Mouse (Mus musculus) CH12.LX (cell line): ENCODE measurements around the gene Sema6d. TPM values are rescaled to one million over a fixed set of nuclear protein-coding genes. Genes with fewer than 3 reads are reported as not detected.

Source experiments
- DNase-seq: peaks from one replicate; pipeline ENCODE4 v3.0.0-alpha.2; 2013; ENCODE audit errors: extremely low read depth
- H3K27ac ChIP-seq: 2 replicates; pipeline ENCODE4 v1.5.1; 2012; ENCODE audit warnings: low read depth, mild to moderate bottlenecking, control low read depth, moderate library complexity; ENCODE audit not compliant: insufficient read depth
- H3K27me3 ChIP-seq: replicated peaks from 2 replicates; pipeline ENCODE3; 2012; ENCODE audit warnings: inconsistent platforms
- H3K36me3 ChIP-seq, 2 experiments: replicated peaks in 1 of 2; 2 replicates each; pipeline versions ENCODE3 to v1.6.1; 2012; ENCODE audit warnings: inconsistent platforms in 1 of 2, low read length in 1 of 2, mild to moderate bottlenecking in 1 of 2, mixed read lengths in 1 of 2, moderate library complexity in 1 of 2; ENCODE audit not compliant: control insufficient read depth in 1 of 2, insufficient read depth in 1 of 2
- H3K4me1 ChIP-seq, 2 experiments: 2 replicates each; pipeline ENCODE4 v1.6.1; 2012; ENCODE audit warnings: inconsistent platforms in 1 of 2, moderate library complexity in 1 of 2; ENCODE audit not compliant: insufficient read depth in 2 of 2, control insufficient read depth in 1 of 2
- H3K4me2 ChIP-seq: 2 replicates; pipeline ENCODE4 v1.6.1; 2012; ENCODE audit warnings: low read depth, mild to moderate bottlenecking, control low read depth; ENCODE audit not compliant: poor library complexity, insufficient read depth, severe bottlenecking
- H3K4me3 ChIP-seq, 3 experiments: fragments of 150-350 bp in 1 of 3; sonication (generic) in 1 of 3; replicated peaks in 1 of 3; 2 replicates each; pipeline versions ENCODE3 to v1.5.1; 2011 to 2012; ENCODE audit warnings: low read depth in 2 of 3, low read length in 2 of 3, mild to moderate bottlenecking in 2 of 3, moderate library complexity in 2 of 3, control low read depth in 1 of 3, improper control_type of control experiment in 1 of 3, inconsistent platforms in 1 of 3, mixed read lengths in 1 of 3; ENCODE audit not compliant: poor library complexity in 1 of 3
- H3K79me2 ChIP-seq: replicated peaks from 2 replicates; pipeline ENCODE4 v1.6.1; 2012; ENCODE audit warnings: mild to moderate bottlenecking, moderate library complexity; ENCODE audit not compliant: control insufficient read depth, poor library complexity, insufficient read depth, severe bottlenecking; ENCODE audit errors: extremely low read depth
- H3K9ac ChIP-seq: 2 replicates; pipeline ENCODE4 v1.6.1; 2012; ENCODE audit warnings: low read depth, mild to moderate bottlenecking, control low read depth, moderate library complexity; ENCODE audit not compliant: insufficient read depth
- H3K9me3 ChIP-seq: replicated peaks from 2 replicates; pipeline ENCODE3; 2012; ENCODE audit warnings: low read length, inconsistent platforms, mixed read lengths
- CHD1 ChIP-seq: IDR thresholded peaks from 2 replicates; pipeline ENCODE4 v1.6.1; 2012; ENCODE audit warnings: low read depth, low read length, improper control_type of control experiment, inconsistent platforms
- E2F4 ChIP-seq: IDR thresholded peaks from 2 replicates; pipeline ENCODE4 v1.6.1; 2011; ENCODE audit warnings: low read depth, low read length, improper control_type of control experiment; ENCODE audit not compliant: insufficient replicate concordance
- ELF1 ChIP-seq: IDR thresholded peaks from 2 replicates; pipeline ENCODE4 v1.6.1; 2014; ENCODE audit warnings: low read depth, mild to moderate bottlenecking, inconsistent platforms, low read length, improper control_type of control experiment
- HCFC1 ChIP-seq: IDR thresholded peaks from 2 replicates; pipeline ENCODE4 v1.6.1; 2012; ENCODE audit warnings: low read depth, mild to moderate bottlenecking, inconsistent platforms, low read length, improper control_type of control experiment
- IRF4 ChIP-seq: IDR thresholded peaks from 2 replicates; pipeline ENCODE4 v1.6.1; 2014; ENCODE audit warnings: low read depth, mild to moderate bottlenecking, inconsistent platforms, low read length, improper control_type of control experiment
- JUN ChIP-seq: IDR thresholded peaks from 2 replicates; pipeline ENCODE4 v1.6.1; 2011; ENCODE audit warnings: low read depth, mild to moderate bottlenecking, low read length, improper control_type of control experiment, moderate library complexity; ENCODE audit not compliant: insufficient read depth
- KAT2A ChIP-seq: IDR thresholded peaks from 2 replicates; pipeline ENCODE4 v1.6.1; 2012; ENCODE audit warnings: low read length, improper control_type of control experiment, inconsistent platforms; ENCODE audit not compliant: insufficient replicate concordance
- MAX ChIP-seq: IDR thresholded peaks from 2 replicates; pipeline ENCODE4 v1.6.1; 2011; ENCODE audit warnings: low read length, improper control_type of control experiment
- MAZ ChIP-seq: IDR thresholded peaks from 2 replicates; pipeline ENCODE4 v1.6.1; 2012; ENCODE audit warnings: low read depth, mild to moderate bottlenecking, inconsistent platforms, low read length, improper control_type of control experiment, moderate library complexity
- MEF2A ChIP-seq: IDR thresholded peaks from 2 replicates; pipeline ENCODE4 v1.6.1; 2014; ENCODE audit warnings: low read depth, mild to moderate bottlenecking, inconsistent platforms, low read length, improper control_type of control experiment, borderline replicate concordance
- MXI1 ChIP-seq: IDR thresholded peaks from 2 replicates; pipeline ENCODE4 v1.6.1; 2011; ENCODE audit warnings: mild to moderate bottlenecking, low read depth, low read length, improper control_type of control experiment
- PAX5 ChIP-seq: IDR thresholded peaks from 2 replicates; pipeline ENCODE4 v1.6.1; 2012; ENCODE audit warnings: low read length, inconsistent platforms, mixed read lengths
- RAD21 ChIP-seq: IDR thresholded peaks from 2 replicates; pipeline ENCODE4 v1.6.1; 2011; ENCODE audit warnings: low read depth, mild to moderate bottlenecking, low read length, improper control_type of control experiment, moderate library complexity
- RCOR1 ChIP-seq: conservative IDR thresholded peaks from 2 replicates; pipeline ENCODE4 v1.6.1; 2012; ENCODE audit warnings: low read depth, mild to moderate bottlenecking, inconsistent platforms, low read length, improper control_type of control experiment
- SMC3 ChIP-seq: IDR thresholded peaks from 2 replicates; pipeline ENCODE4 v1.6.1; 2011; ENCODE audit warnings: low read depth, low read length, improper control_type of control experiment
- ZMIZ1 ChIP-seq: IDR thresholded peaks from 2 replicates; pipeline ENCODE4 v1.6.1; 2012; ENCODE audit warnings: low read depth, mild to moderate bottlenecking, inconsistent platforms, low read length, improper control_type of control experiment
- ZNF384 ChIP-seq: IDR thresholded peaks from 2 replicates; pipeline ENCODE4 v1.6.1; 2012; ENCODE audit warnings: low read depth, low read length, improper control_type of control experiment, inconsistent platforms
- dilution Hi-C: fragments of 300-500 bp; cut with MboI; formaldehyde crosslinking; loops from 2 replicates; pipeline ENCODE4 v1.14.3; 2020; ENCODE audit warnings: low sequenced_read_pairs; ENCODE audit not compliant: extremely low pct_unique_long_range_greater_than_20kb, extremely low pct_ligation_motif_present
- in situ Hi-C: fragments of 300-500 bp; cut with MboI; formaldehyde crosslinking; loops from 3 replicates; pipeline ENCODE4 v1.14.3; 2019; ENCODE audit warnings: low sequenced_read_pairs, low pct_ligation_motif_present, low pct_unique_long_range_greater_than_20kb, mixed read lengths
- polyA plus RNA-seq: library from polyadenylated mRNA; unstranded; fragments of >175 nt; gene quantifications from 2 replicates; pipeline ENCODE4 v1.2.1, GENCODE M21; 2012; ENCODE audit warnings: low read depth; ENCODE audit not compliant: insufficient read length
- total RNA-seq, 2 experiments: library from RNA; depleted of rRNA; stranded (reverse); fragments of 300-350 nt in 1 of 2; fragments of >200 nt in 1 of 2; gene quantifications; 2 replicates each; pipeline ENCODE4 v1.2.3; 2012 to 2014

Sema6d gene
- total and polyA plus RNA-seq, 3 experiments: not detected

DNA sequence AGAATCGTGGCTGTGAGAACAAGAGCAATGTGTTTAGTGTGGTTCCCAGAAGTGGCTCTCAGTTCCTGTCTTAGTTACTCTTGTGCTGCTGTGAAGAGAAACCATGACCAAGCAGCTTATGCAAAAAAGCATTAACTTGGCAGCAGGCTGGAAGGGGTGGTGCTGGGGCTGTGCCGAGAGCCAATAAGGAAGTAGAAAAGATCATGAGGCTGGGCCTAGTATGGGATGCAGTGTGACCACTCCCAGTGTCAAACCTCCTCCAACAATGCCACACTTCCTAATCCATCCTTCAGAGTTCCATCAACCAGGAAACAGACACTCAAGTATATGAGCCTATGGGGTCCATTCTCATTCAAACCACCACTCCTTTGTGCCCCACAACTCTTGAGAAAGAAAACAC lies 199.6 kb downstream of the Sema6d start:
- no peaks in the 10 kb centered on the region for H3K27me3 ChIP-seq
- H3K4me2 ChIP-seq: no peak overlapping the region
- dilution Hi-C loops: no loop called here
- no peaks in the 10 kb centered on the region for H3K79me2 ChIP-seq
- H3K4me3 ChIP-seq: no peak overlapping the region
- H3K9ac ChIP-seq: no peak overlapping the region
- H3K27ac ChIP-seq: no peak overlapping the region
- H3K4me1 ChIP-seq: no peaks in the 10 kb centered on the region
- H3K9me3 ChIP-seq: peaks cover 52% of the 10 kb centered on the region
- no peak for TF ChIP-seq IRF4
- no peak for TF ChIP-seq PAX5
- no peak for TF ChIP-seq JUN
- TF ChIP-seq KAT2A: no peak
- in situ Hi-C loops: no loop called here
- H3K36me3 ChIP-seq: no peaks in the 10 kb centered on the region
- no peak for DNase-seq

DNA sequence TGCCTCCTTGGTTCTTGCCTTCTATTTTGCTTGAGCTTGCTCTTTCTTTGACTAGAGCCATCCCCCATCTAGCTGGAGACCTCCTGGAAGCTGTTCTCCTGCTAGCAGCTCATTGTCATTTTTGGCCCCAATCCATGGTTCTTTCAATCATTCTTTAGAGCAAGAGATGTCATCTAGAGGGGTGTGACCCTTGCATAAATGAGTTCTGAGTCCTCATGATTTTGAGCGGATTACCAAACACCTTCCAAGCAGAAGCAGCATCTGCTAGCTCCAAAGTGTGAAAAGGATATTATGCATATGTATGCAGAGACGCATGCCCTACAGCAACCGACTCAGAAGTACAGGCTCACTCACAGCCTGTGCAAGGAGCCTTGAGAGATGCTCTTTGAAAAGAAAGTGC lies 201.4 kb downstream of the Sema6d start:
- Histone ChIP-seq H3K4me3 (no peak overlapping the region), H3K4me1 (no peaks in the 10 kb centered on the region), H3K9ac (no peak overlapping the region), H3K9me3 (peaks cover 46% of the 10 kb centered on the region), H3K27ac (no peak overlapping the region), H3K79me2 (no peaks in the 10 kb centered on the region), H3K4me2 (no peak overlapping the region), H3K27me3 (no peaks in the 10 kb centered on the region), H3K36me3 (no peaks in the 10 kb centered on the region)
- TF ChIP-seq SMC3 (no peak), HCFC1 (no peak), RCOR1 (no peak), ZNF384 (no peak)
- DNase-seq: no peak
- in situ Hi-C loops (no loop called here), dilution Hi-C loops (no loop called here)

DNA sequence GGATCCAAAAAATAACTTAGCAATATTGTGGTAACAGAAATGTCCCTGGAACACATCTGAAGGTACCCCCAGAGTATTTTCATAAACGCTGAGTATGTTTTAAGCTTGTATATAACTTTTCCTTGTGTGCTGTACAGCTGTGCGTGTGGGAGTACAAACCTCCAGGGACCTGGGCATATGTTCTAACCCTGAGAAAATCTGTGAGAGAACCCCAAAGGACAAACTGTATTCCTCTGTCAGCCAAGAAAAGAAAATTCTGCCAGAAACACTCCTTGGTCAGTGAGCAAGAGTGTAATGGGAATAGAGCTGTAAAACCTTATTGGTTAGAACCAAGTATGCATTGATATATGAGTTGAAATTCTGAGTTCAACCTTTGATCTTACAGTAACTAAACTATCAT lies 203.8 kb downstream of the Sema6d start:
- in situ Hi-C loops: no loop called here
- H3K36me3 ChIP-seq: no peaks in the 10 kb centered on the region
- dilution Hi-C loops: no loop called here
- no peak for TF ChIP-seq E2F4
- TF ChIP-seq IRF4: no peak
- TF ChIP-seq MEF2A: no peak
- no peak for TF ChIP-seq MAX
- TF ChIP-seq HCFC1: no peak
- no peak for TF ChIP-seq PAX5
- TF ChIP-seq RAD21: no peak
- no peak for TF ChIP-seq CHD1
- TF ChIP-seq ZMIZ1: no peak
- no peak for TF ChIP-seq MAZ
- no peak for TF ChIP-seq SMC3
- no peak for TF ChIP-seq MXI1
- no peak for TF ChIP-seq ELF1
- no peaks in the 10 kb centered on the region for H3K79me2 ChIP-seq
- no peak overlapping the region for H3K4me3 ChIP-seq
- H3K4me2 ChIP-seq: no peak overlapping the region
- no peaks in the 10 kb centered on the region for H3K4me1 ChIP-seq
- no peak for DNase-seq
- H3K27me3 ChIP-seq: no peaks in the 10 kb centered on the region
- peaks cover 40% of the 10 kb centered on the region for H3K9me3 ChIP-seq
- H3K27ac ChIP-seq: no peak overlapping the region
- H3K9ac ChIP-seq: no peak overlapping the region
